Mouse (Mus musculus): ENCODE results near the gene Crb3.
"Not testable (repeated sequence)": the region's sequence is repeated elsewhere in the genome, so short reads cannot be mapped to it uniquely, and the experiment has no call there.

The Crb3 gene

GRCm38 (mm10) chr17:57058891-57059485 is at the start of gene Crb3:
Gene Crb3 (plus strand): TSS chr17:57059105.
- DNase-seq (ENCODE audit: inconsistent ontology term) = peak; percentile 27

- DNase-seq (ENCODE audit: inconsistent ontology term) = no peak
Observed at GRCm38 (mm10) chr17:57010911-57011235, 48.0 kb upstream of the Crb3 start.

GRCm38 (mm10) chr17:57011236-57012141 is 47.4 kb upstream of the Crb3 start, which contains the start of the genes Gtf2f1 and Gm17949:
Gene Gtf2f1 (minus strand): TSS chr17:57011288.
Gene Gm17949 (plus strand): TSS chr17:57011469.
- DNase-seq (ENCODE audit: inconsistent ontology term) = peak; percentile 98

- no peak for DNase-seq (ENCODE audit: inconsistent ontology term)
Observed at GRCm38 (mm10) chr17:57012245-57012795, 46.6 kb upstream of the Crb3 start.

- DNase-seq (ENCODE audit: inconsistent ontology term) = no peak
Observed at GRCm38 (mm10) chr17:57019693-57020092, 39.2 kb upstream of the Crb3 start.

- DNase-seq (ENCODE audit: inconsistent ontology term) = no peak
Observed at GRCm38 (mm10) chr17:57020960-57021359, 37.9 kb upstream of the Crb3 start.

- no peak for DNase-seq (ENCODE audit: inconsistent ontology term)
Observed at GRCm38 (mm10) chr17:57027471-57027870, 31.4 kb upstream of the Crb3 start.

GRCm38 (mm10) chr17:57029691-57030090 is 29.2 kb upstream of the Crb3 start:
- DNase-seq (ENCODE audit: inconsistent ontology term) = peak; percentile 23

GRCm38 (mm10) chr17:57030931-57031660 is 27.8 kb upstream of the Crb3 start, which contains the start of gene Khsrp:
Gene Khsrp (minus strand): TSS chr17:57031522.
- peak; percentile 52 for DNase-seq (ENCODE audit: inconsistent ontology term)

- DNase-seq (ENCODE audit: inconsistent ontology term) = peak; percentile 100
Observed at GRCm38 (mm10) chr17:57031661-57032420, 27.1 kb upstream of the Crb3 start.

GRCm38 (mm10) chr17:57032854-57033253 is 26.1 kb upstream of the Crb3 start:
- DNase-seq (ENCODE audit: inconsistent ontology term) = no peak

- no peak for DNase-seq (ENCODE audit: inconsistent ontology term)
Observed at GRCm38 (mm10) chr17:57038978-57039377, 19.9 kb upstream of the Crb3 start.

GRCm38 (mm10) chr17:57041554-57041953 is 17.4 kb upstream of the Crb3 start, which contains the start of gene Slc25a41:
Gene Slc25a41 (minus strand): TSS chr17:57041654.
- DNase-seq (ENCODE audit: inconsistent ontology term) = no peak

GRCm38 (mm10) chr17:57047406-57047805 is 11.5 kb upstream of the Crb3 start:
- no peak for DNase-seq (ENCODE audit: inconsistent ontology term)

GRCm38 (mm10) chr17:57048816-57049215 is 10.1 kb upstream of the Crb3 start:
- DNase-seq (ENCODE audit: inconsistent ontology term) = no peak

- DNase-seq (ENCODE audit: inconsistent ontology term) = not testable (repeated sequence)
Observed at GRCm38 (mm10) chr17:57051679-57052078, 7.2 kb upstream of the Crb3 start.

GRCm38 (mm10) chr17:57056246-57056645 is 2.7 kb upstream of the Crb3 start:
- DNase-seq (ENCODE audit: inconsistent ontology term) = no peak

- DNase-seq (ENCODE audit: inconsistent ontology term) = peak; percentile 90
Observed at GRCm38 (mm10) chr17:57059486-57059977, 627 bp downstream of the Crb3 start, which contains the start of gene Slc25a23. Gene Slc25a23 (minus strand): TSS chr17:57059863.

- peak; percentile 95 for DNase-seq (ENCODE audit: inconsistent ontology term)
Observed at GRCm38 (mm10) chr17:57060231-57060801, 1.4 kb downstream of the Crb3 start.

GRCm38 (mm10) chr17:57061069-57061468 is 2.2 kb downstream of the Crb3 start:
- DNase-seq (ENCODE audit: inconsistent ontology term) = no peak

Data from Muller cell, postnatal 12 days (primary cell).